19 mouse cellular contexts compared by ENCODE assay signal in the genomic region with DNA sequence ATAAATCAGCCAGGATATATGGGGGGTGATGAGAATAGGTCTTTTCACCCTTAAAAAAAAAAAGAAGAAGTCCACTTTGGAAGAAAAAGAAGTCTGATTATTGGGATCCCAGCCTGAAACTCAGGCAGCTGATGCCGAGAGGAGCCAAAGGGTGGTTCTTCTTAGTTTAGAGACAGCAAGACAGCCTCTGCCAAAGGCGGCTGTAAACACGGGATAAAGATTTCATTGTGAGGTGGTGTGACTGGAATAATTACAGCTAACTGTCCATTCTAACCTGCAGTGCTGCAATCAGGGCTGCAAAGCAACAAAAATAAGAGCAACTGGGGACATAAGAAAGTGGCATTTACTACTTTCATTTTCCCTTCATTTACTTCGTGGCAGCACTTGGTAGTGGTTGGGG. TPM values are rescaled to one million over a fixed set of nuclear protein-coding genes. Genes with fewer than 3 reads are reported as not detected.
DNase-seq lines count a peak whose midpoint lies in the region; TF ChIP-seq lines count a peak whose summit lies in the region.
"Had no signal": no experiment of that assay in that cellular context is flagged by ENCODE, and none has a peak within 500 bp of the region (broad histone marks: within the 10 kb centered on the region; RNA-seq: fewer than 3 reads in every experiment).

No protein-coding gene starts in this region.

- no peak overlapping the region; the same call in 1 of the 2 replicates for H3K9ac ChIP-seq in heart, adult 2 months (ENCODE audit: low read depth, low read length)
- H3K9ac ChIP-seq: embryonic facial prominence, embryonic 13.5 days; limb, embryonic 13.5 days; liver, embryonic 15.5 days had no signal

- H3K79me2 ChIP-seq in heart, adult 2 months (replicated peaks; ENCODE audit: control insufficient read depth, insufficient read depth, low read length), result no peaks in the 10 kb centered on the region

- H3K36me3 ChIP-seq in heart, adult 2 months (ENCODE audit: control insufficient read depth, insufficient read depth, low read length), result no peaks in the 10 kb centered on the region
- H3K36me3 ChIP-seq: embryonic facial prominence, embryonic 13.5 days; limb, embryonic 13.5 days; liver, embryonic 15.5 days had no signal

- intact Hi-C loops in heart, adult 2 months (cut with DNase I), result no loop called here
- intact Hi-C loops in heart, postnatal 10 days (cut with DNase I), result loop anchor here (5.0 kb wide), 1 partner anchor 170 kb away; no protein-coding TSS in a partner anchor
- intact Hi-C loops in left cerebral cortex, postnatal 4 days (cut with DNase I), result loop anchor here (5.0 kb wide), 1 partner anchor 170 kb away; no protein-coding TSS in a partner anchor

- H3K4me3 ChIP-seq in heart, adult 2 months, result peak overlapping the region; percentile 1; the same call in 1 of the 2 replicates
- H3K4me3 ChIP-seq: embryonic facial prominence, embryonic 13.5 days; limb, embryonic 13.5 days; liver, embryonic 15.5 days had no signal

- no peak for TF ChIP-seq POLR2A in heart, adult 2 months (IDR thresholded peaks at IDR 0.05; ENCODE audit: insufficient read depth, low read depth, low read length)

- DNase-seq in heart, adult 2 months, result peak in 1 of 2 experiments; percentile 5
- DNase-seq in heart, postnatal 10 days, result no peak
- DNase-seq in layer of hippocampus, adult 9-11 months, result peak; percentile 37
- DNase-seq in layer of hippocampus, postnatal 25 days (ENCODE audit: extremely low spot score in 1 of 2, low spot score in 1 of 2), result no peak
- peak; percentile 74 for DNase-seq in brain, adult 2 months (ENCODE audit: low read depth, low spot score)
- DNase-seq in left cerebral cortex, postnatal 4 days, result peak; percentile 21
- no peak for DNase-seq in adrenal gland, postnatal 36 days
- DNase-seq: B cell, adult 2 months; cerebellum, adult 11-12 months; heart, postnatal 14 days; lung, postnatal 14 days; thymus, postnatal 25 days had no signal

- no peak for TF ChIP-seq EP300 in heart, adult 2 months (IDR thresholded peaks at IDR 0.05; ENCODE audit: insufficient read depth, low read depth, low read length)

- 53% methylated on average over 4 of the region's 4 CpGs for WGBS in heart, adult 2 months

- H3K27me3 ChIP-seq in heart, adult 2 months (ENCODE audit: control insufficient read depth, insufficient read depth, low read length), result no peaks in the 10 kb centered on the region

- peak overlapping the region; percentile 36 for H3K27ac ChIP-seq in heart, adult 2 months
- H3K27ac ChIP-seq: embryonic facial prominence, embryonic 13.5 days; kidney, postnatal 0 days; limb, embryonic 13.5 days; liver, embryonic 15.5 days had no signal

- no peaks in the 10 kb centered on the region; the same call in 1 of the 2 replicates for H3K4me1 ChIP-seq in heart, adult 2 months (ENCODE audit: control insufficient read depth, insufficient read depth, low read length)
- H3K4me1 ChIP-seq: liver, embryonic 15.5 days had no signal

- TF ChIP-seq CTCF in heart, adult 2 months (IDR thresholded peaks at IDR 0.05), result no peak

RNA-seq across cellular contexts. Expression of a gene that starts 3.6 kb away (rescaled TPM):
- total RNA-seq in heart, adult 2 months (2021), result 1 to 10 TPM in 1 of 2 experiments, under 1 TPM in 1; 0.81 to 1.0 TPM
- 1.9 and 3.3 TPM in 2 replicates for polyA plus RNA-seq in heart, adult 2 months (2012; rRNA removed)
- 1 to 10 TPM; 1.5 to 1.7 TPM for total RNA-seq in heart, postnatal 10 days (2021)
- 10 to 100 TPM; 13.5 to 15.2 TPM for total RNA-seq in layer of hippocampus, postnatal 25 days (2021)
- total RNA-seq in left cerebral cortex, postnatal 4 days (2021), result 10 to 100 TPM; 15.8 to 17.2 TPM
- total RNA-seq in adrenal gland, postnatal 36 days (2021), result under 1 TPM; 0.20 to 0.23 TPM
- total RNA-seq: megakaryocyte-erythroid progenitor cell, adult 5-6 weeks had no signal
- polyA plus RNA-seq: gonadal fat pad, adult 2 months; liver, embryonic 15.5 days; Patski had no signal

Comparison
In these comparisons a context has a peak if more than half of its experiments do, and no peak if none do; other contexts are left out.
1. DNase-seq: peak in layer of hippocampus, adult 9-11 months (single experiment), brain, adult 2 months (single experiment) and left cerebral cortex, postnatal 4 days (single experiment); none in heart, postnatal 10 days (0 of 2), layer of hippocampus, postnatal 25 days (0 of 2) and adrenal gland, postnatal 36 days (0 of 2).
2. RNA of a gene that starts 3.6 kb away (total RNA-seq): 15.8 to 17.2 TPM in left cerebral cortex, postnatal 4 days and 13.5 to 15.2 TPM in layer of hippocampus, postnatal 25 days; 1.5 to 1.7 TPM in heart, postnatal 10 days, 0.81 to 1.0 TPM in heart, adult 2 months and 0.20 to 0.23 TPM in adrenal gland, postnatal 36 days; every median in the first group is over 4 times any median in the second.